Mouse (Mus musculus): ENCODE results near the gene Kiss1.
"Not testable (repeated sequence)": the region's sequence is repeated elsewhere in the genome, so short reads cannot be mapped to it uniquely, and the experiment has no call there.

The Kiss1 gene

DNA sequence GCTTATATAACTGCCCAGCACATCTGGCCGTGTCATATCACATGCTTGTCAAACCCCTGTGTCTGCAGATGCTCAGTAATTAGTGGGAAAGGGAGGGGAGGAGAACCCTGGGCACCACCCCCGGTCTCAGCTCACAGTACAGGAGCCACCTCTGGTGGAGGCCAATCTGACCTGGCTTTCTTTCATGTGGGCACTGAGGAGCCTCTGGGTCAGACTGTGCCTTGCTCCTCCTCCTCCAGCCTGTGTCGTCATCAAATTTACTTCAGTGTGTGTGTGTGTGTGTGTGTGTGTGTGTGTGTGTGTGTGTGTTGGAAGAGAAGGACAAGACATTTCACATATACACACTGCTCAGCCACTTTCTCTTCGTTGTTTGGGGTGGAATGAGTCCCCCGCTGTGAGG lies 1.7 kb downstream of the Kiss1 start:
- DNase-seq: no peak

DNA sequence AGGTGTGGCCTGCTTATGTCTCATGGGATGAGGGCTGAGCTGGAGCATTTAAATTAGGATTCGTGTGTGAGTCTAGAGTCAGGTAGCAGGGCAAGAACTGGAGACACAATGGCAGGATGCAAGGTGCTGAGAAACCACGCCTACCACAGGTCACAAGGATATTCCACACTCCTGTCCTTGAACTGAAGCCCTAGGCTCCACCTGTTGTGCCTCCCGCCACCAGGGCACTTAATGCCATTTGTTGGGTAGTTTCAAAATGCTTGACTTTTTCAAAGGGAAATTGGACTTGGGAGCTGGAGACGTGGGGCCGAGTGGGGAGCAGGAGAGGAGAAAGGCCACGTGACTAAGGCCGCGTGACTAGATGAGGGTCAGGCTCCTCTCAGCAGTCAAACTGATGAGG lies 4.3 kb downstream of the Kiss1 start:
- DNase-seq: no peak

DNA sequence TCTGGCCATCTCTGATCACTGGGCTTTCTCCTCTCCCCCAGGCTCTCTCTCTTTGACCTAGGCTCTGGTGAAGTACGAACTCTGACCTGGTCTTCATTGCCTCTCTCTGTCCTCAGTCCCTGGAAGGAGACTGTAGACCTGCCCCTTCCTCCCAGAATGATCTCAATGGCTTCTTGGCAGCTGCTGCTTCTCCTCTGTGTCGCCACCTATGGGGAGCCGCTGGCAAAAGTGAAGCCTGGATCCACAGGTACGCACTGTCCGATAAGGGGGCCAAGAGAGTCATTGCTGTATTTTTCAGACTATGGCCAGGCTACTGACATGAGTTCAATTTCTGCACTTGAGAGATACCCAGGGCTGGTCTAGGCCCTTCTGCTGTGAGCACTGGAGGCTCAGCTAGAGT lies 5.4 kb downstream of the Kiss1 start:
- no peak for DNase-seq

DNA sequence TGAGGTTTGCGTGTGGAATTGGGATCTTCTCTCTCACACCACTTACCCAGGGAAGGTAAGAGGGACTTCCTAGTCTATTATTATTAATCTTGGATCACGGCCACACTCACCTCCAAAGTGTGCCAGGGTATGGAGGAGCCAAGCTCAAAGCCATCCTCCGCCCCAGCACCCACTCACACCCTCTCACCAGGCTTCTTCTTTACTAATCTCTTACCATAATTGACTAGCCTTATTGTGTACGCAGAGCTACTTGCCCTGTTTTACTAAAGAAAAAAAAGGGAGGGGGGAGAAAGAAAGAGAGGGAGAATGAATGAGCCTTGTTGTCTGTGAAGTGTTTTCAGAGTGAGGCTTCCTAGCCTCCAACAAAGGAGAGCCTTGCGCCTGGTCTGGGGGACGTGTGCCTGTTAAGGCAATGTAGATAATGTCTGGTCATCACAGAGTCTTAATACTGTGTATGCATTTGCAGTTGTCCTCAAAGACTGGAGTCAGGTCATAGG lies 6.7 kb downstream of the Kiss1 start:
- no peak for DNase-seq

DNA sequence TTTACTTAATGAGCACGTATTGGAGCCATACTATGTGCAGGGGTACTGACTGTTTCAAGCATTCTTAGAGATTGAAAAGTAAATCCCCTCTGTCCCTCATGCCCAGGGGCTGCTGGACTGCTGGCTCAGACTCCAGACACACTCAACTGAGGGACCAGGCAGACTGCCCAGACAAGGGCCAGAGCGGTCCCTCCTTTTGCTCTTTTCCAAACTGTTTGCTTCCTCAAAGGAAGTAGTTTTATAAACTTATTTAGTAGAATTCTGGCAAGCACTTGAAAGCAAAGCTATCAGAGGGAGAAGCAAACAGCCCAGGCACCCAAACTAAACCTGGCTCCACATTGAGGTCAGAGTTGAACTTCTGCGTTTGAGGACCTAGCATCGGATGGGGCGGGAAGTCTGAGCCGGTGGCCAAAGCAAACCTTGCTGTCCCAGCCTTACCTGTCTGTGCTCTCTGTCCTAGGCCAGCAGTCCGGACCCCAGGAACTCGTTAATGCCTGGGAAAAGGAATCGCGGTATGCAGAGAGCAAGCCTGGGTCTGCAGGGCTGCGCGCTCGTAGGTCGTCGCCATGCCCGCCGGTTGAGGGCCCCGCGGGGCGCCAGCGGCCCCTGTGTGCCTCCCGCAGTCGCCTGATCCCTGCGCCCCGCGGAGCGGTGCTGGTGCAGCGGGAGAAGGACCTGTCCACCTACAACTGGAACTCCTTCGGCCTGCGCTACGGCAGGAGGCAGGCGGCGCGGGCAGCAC lies 7.4 kb downstream of the Kiss1 start:
- DNase-seq: no peak

DNA sequence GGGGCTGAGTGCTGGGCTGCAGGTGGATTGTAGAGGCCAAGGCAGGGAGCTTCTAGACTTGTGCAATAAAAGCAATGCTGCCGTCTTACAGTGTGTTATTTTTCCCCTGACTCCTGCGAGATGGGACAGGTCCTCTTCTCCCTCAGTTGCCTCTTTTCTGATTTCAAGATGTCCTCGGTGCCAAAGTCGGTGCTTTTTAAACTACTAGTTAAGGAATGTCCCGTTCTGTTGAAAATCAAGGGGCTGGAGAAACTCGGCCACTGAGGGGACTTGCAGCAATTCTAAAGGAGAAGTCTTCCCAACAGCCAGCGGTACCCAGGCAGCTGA lies 7.9 kb downstream of the Kiss1 start:
- DNase-seq: no peak

DNA sequence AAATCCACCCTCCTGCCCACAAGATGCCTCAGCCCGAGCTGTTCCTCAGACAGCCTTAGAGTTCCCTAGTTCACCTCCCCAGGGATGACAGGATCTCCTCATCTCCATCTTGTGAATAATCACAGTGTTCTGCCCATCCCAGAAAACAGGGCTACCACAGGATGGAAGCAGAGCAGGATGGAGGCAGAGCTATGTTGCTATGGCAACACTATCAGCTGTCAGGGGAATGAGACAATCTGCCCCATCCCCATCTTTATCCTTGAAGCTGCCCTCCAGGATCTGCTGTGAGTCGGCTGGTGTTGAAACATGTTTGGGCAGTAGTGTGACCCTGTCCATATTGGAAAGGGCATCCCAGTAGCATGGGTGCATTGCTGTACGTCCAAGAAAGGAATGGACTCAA lies 9.5 kb downstream of the Kiss1 start:
- DNase-seq: no peak

DNA sequence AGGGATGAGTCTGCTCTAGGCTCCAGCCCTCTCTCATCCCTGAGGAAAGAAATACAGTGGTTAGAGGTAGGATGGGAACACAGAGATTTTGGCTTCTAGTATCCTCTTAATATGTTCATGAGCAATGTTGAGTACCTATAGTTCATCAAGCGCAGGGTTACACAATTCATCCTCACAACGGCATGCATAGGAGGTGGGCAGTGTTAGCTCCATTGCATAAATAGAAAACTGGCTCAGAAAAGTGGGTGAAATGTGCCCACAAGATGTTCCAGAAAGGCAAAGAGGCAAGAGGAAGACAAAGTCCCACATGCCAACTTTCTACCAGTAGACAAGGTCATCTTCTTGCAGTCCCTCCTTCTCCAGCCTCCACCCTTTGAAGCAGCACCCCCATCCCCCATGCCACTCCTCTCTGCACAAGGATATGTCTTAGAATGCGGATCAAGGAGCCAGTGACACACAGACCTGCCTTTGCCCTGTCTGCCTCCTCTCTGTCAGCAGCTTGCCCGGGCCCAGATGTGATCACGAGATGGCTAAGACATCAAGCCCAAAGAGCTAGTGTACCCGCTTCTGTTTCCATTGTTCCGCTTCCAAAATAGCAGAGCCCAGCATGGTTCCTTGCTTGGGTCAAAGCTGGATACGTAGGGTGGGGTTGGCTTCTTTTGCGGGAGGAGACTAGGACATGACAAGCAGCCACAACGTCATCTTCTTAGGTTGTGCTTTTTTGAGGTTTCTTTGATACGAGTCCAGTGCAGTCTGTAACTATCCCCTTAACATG lies 11.2 kb downstream of the Kiss1 start:
- no peak for DNase-seq

DNA sequence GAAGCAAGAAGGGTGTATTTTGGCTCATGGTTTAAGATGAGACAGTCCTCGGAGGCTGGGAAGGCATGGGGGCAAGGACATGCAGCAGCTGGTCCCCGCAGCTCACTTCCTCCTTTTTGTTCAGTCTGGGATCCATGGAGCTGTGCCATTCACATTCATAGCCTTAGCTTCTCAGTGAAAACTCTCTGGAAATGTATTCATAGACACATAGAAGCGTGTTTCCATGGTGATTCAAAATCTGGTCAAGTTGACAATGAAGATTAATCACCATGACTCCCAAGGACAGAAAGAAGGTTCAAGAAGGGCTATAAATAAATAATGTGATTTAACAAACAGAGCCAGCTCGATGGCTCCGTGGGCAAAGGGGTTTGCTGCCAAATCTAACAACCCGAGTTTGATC lies 12.3 kb downstream of the Kiss1 start:
- DNase-seq: no peak

DNA sequence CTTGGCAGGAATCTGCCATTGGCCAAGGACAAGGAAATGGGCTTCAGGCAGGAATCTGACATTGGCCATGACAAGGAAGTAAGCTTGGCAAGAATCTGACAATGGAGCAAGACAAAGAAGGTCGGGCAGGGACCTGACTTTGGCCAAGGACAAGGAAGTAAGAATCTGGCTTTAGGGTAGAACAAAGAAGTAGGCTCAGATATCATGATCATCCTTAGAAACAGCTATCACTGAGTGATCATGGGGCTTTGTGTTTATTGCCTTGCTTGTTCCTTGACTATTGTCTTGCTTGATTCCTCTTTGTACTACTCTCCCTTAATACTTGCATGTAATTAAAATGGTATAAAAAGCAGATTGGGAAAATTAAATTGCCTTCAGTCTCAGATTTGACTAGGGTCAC lies 18.7 kb downstream of the Kiss1 start:
- DNase-seq: not testable (repeated sequence)

DNA sequence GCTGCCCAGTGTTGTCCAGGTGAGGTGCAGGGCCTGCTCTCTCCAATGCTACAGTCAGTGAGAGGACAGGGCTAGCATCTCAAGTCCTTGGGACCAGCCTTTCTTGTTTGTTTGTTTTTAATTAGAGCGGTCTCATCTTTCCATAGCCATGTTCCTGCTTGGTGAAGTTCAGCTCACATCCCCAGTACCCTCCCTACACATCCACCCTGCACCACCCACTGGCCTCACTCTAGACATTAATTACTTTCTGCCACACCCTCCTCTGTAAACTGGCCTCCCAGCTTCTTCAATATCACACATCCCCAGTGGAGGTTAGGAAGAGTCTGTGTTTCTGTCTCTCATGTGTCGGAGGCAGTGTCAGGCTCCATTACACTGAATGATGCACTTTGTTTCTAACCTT lies 22.7 kb downstream of the Kiss1 start:
- no peak for DNase-seq

DNA sequence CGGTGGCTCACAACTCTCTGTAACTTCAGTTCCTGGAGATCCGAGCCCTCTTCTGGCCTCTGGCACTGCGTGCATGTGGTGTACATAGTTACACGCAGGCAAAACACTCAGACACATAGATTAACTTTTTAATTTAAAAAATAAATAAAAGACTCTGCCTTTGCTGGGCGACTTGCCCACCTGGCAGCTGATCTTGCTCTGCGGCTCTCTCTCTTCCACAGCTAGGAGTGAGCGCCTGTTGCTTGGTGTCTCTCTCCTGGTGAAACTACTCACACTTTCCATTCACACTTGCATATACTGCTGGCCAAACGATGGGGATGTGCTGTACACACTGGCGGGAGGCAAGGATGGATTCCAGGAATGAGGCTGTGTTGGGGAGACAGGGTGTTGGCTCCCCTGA lies 24.9 kb downstream of the Kiss1 start:
- DNase-seq: no peak

DNA sequence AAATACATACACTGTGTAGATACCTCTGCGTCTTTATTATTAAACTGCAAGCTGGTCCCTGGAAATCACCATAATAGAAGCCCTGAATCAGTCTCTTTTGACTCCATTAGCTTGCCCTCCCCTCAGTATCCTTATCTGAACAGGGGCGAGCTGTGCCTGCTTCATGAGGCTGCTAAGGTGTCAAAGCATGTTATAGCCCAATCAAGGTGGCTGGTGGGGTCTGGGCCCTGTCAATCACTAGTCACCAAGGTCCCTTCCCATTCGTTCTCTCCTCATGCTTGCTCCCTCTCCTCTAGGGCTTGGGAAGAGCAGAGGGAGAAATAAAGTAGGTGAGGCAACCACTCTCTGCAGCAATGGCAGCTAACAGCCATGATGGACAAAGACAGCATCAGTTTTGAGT lies 25.6 kb downstream of the Kiss1 start:
- DNase-seq: no peak

DNA sequence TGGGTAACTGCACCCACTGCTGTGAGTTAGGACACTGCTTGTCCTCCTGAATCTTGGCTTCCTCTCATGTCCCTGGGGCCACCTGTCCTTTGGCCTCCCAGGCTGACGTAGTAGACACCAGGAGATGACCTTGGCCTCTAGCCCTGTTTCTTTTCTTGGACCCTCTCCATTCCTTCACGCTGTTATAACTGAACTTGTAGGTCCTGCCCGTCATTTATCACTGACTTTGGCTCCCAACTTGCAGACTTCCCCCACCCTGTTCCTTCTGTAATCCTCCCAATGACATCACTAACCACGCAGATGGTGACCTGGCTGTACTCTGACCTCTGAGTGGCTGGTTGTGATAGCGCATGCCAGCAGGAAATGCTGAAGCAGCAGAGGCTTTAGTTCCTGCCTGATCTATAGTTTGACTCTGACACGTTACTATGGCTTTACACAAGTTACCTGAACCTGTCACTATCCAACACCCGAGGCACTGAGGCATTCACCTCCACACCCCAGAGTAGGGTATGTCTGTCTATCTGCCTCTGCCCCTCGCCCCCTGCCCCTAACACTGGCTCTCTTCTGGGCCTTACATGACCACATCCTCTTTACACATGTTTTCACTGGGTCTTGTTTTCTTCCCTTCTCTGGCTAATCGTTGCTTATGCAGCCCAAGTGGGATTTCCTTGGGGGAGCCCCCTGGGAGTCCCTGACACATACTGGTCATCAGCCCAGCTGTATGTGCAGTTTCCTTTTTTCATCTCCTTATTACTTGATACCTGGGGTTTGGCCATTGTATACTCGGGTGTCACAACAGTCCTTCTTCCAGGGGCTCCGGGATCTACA lies 26.2 kb downstream of the Kiss1 start:
- peak; percentile 63 to 82 for DNase-seq

DNA sequence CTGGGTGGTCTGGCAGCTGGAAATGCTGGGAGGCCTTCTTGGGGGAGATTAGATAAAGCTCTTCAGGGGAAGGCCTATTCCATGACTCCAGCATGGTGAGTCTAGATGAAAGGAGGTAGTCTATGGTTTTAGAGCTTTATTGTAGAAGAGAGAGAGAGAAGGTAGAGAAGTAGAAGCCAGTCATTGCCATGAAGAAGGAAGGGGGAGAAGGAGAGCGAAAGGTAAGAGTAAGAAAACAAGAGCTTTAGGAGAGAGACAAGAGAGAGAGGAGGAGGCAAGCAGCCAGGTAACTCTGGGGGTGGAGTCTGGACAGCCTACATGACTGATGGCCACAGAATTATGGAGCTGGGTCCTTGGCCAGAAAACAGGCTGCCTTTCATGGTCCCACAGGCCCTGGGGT lies 28.5 kb downstream of the Kiss1 start, which contains the start of gene Ren1:
Gene Ren1 (plus strand): TSS at position 301 of the 400 bp plus-strand sequence.
- DNase-seq: no peak

DNA sequence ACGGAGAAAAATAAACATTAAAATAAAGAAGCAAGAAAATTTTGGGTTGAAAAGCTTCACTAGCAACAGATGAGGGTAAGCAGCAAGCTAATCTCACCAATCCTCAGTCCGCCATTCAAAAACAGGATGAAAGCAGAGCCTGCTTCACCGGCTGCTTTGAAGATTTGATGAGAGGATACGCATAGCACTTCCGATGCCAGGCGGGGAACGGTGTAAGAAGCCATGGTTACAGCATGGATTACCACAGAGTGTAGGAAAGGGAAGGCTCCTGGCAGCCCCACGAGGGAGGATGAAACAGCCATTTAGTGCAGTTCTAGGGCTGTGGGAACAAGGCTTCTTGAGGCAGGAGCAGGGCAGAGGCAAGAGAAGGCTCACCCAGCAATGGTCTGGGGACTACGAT lies 30.1 kb downstream of the Kiss1 start:
- DNase-seq: no peak

DNA sequence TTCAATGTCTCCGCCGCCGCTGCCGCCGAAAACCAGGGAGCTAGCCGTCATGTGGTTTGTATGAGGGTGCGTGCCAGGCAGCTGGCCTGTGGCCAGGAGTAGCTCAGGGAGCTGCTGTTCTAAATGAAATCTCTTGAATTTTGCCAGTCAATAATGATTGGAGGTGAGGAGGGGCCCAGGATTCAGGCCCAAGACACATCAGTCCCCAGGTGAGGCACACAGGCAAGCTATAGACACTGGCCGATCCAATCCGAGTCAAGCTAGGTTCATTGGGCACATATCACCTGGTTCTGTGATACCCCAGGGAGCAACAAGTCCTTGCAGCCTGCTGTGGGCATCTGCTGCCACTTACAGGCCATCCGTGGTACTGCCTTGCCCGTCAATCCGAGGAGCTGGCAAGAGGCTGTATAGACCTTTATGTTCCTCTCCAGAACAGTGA lies 31.7 kb downstream of the Kiss1 start:
- DNase-seq: peak; percentile 79 to 82

DNA sequence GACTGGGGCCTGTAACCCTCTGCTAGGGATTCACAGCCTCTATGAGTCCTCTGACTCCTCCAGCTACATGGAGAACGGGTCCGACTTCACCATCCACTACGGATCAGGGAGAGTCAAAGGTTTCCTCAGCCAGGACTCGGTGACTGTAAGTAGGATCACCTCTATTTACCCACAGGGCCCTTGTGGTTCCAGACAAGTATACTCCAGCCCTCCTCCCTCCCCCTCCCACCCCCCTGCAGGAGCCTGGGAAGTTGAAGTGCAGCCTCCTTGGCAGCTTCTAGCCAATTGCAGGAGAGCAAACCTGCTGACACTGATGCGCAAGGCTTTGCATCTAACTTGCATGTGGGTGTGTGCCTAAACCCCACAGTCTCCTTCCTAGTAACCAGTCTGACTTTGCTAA lies 33.8 kb downstream of the Kiss1 start:
- DNase-seq: peak in 1 of 2 experiments; percentile 28

DNA sequence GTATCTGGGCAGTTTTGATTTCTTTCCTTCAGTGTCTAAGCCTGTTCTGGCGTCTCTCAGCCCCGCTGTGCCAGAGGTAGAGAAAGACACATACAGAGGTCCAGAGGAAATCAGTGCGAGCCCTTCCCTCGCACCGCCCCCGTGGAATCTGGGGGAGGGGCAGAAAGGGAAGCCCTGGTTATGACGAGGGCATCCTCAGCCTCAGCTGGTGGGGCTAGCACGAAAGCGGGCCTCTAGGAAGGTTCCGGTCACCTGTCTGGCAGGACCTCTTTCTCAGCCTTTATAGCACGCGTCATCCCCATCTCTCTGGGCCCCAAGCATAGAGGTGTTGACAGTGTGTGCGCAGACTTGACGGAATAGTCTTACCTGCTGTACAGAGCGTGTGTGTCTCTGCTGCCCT lies 34.2 kb downstream of the Kiss1 start:
- DNase-seq: peak in 1 of 2 experiments; percentile 29

DNA sequence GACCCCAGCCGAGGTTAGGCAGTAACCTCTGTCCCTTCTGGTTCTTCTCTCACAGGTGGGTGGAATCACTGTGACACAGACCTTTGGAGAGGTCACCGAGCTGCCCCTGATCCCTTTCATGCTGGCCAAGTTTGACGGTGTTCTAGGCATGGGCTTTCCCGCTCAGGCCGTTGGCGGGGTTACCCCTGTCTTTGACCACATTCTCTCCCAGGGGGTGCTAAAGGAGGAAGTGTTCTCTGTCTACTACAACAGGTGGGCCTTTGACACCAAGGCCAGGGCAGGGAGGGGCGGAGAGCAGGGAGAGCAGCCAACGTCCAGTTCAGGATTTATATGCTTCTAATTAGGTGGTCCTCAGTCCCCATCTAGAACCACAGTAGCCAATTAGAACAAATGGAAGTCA lies 34.7 kb downstream of the Kiss1 start:
- DNase-seq: peak in 1 of 2 experiments; percentile 31

DNA sequence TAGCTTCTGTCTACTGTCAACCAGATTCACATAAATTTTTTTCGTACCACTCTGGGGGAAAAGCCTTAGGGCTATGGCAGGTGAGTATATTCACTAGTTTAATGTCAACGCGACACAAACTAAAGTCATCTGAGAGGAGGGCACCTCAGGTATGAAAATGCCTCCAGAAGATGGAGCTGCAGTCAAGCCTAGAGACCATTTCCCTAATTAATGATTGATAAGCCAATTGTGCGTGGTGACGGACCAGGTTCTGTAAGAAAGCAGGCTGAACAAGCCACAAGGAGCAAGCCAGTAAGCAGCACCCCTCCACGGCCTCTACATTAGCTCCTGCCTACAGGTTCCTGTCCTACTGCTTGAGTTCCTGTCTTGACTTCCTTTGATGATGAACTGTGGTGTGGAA lies 39.3 kb downstream of the Kiss1 start:
- no peak for DNase-seq

DNA sequence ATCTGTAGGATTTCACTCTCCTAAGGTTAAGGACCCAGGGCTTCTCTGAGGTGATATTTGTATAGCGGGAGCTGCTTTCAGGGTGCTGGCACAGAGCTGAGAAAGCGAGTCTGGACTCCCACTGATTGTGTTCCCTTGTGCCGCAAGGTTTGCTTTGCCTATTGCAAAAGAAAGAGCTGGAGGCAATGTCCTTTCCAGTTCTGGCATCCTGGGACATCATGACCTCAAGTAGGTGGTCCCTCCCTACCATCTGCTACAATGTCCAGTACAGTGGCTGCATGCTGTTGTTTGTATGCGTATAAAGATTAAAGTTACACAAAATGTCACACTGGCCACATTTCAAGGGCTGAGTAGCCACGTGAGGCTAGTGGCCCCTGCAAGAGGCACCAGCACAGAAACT lies 40.4 kb downstream of the Kiss1 start:
- no peak for DNase-seq

DNA sequence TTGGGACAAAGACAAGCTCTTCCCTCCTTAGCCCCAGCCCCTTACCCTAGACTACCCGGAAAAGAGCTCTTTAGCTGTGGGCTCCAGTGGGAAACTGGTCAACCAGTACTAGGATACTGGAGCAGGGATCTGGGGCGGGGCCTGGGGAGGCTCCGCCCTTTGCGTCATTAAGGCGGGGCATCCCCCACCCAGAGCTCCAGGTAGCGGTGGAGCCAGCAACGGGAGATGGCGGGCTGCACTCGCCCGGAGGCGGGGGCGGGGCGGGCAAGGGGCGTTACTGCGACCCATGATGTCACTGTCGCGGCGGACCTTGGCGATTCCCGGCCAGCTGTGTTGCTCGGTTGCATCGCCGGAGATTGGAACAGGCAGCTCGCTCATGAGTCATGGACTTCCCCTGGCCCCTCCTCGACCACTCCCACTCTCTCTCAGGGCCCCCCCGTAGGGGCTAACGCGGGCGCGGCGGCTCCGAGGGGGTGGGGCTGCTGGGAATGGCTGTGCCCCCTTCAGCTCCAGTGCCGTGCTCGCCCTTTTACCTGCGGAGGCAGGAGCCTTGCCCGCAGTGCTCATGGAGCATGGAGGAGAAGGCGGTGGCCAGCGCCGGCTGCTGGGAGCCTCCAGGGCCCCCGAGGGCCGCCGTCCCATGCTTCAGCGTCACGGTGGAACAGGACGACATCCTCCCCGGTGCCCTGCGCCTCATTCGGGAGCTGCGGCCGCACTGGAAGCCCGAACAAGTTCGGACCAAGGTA lies 41.8 kb downstream of the Kiss1 start, which contains the start of gene Etnk2:
Gene Etnk2 (plus strand): TSS at position 297 of the 746 bp plus-strand sequence.
- DNase-seq: peak; percentile 83 to 92
